ENCODE assay signal across 8 mouse cellular contexts in the genomic region with DNA sequence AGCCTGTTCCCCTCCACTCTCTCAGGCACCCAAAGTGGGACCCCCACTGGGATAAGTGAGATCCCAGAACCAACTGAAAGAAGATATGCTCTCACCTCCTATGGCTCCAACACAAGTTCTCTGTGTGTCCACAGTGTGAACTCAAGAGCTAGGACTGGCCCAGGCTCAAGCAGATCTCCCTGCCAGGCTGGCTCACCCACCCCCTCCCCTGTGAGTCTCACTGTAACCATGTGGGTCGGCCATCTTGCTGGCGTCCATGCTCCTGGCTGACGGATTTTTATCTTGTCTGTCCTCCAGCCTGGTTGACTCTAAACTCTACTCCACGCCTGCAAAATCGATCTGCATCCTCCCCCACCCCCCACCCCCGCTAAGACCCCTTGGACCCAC. TPM values are rescaled to one million over a fixed set of nuclear protein-coding genes. Genes with fewer than 3 reads are reported as not detected.
DNase-seq lines count a peak whose midpoint lies in the region; TF ChIP-seq lines count a peak whose summit lies in the region.

No protein-coding gene starts in this region.

- H3K4me3 ChIP-seq in layer of hippocampus, adult 2 months: peak overlapping the region; percentile 22; the same call in 1 of the 2 replicates

- DNase-seq in cerebellum, adult 11-12 months: peak; percentile 22
- no peak for DNase-seq in cerebellum, adult 11 months
- DNase-seq in layer of hippocampus, adult 2 months (ENCODE audit: low spot score in 2 of 2): no peak
- DNase-seq in layer of hippocampus, adult 11-12 months (ENCODE audit: low spot score): no peak
- DNase-seq in cerebellum, adult 9-11 months: peak; percentile 28
- peak; percentile 53 for DNase-seq in lung, postnatal 10 days
- no peak for DNase-seq in ovary, adult 18-20 months (ENCODE audit: low spot score)
- DNase-seq in frontal cortex, postnatal 25 days (ENCODE audit: low spot score in 2 of 2): no peak

- H3K27ac ChIP-seq in layer of hippocampus, adult 2 months: peak overlapping the region; percentile 81; the same call in 1 of the 2 replicates

- TF ChIP-seq CTCF in layer of hippocampus, adult 2 months (conservative IDR thresholded peaks at IDR 0.05): no peak

RNA-seq across cellular contexts. Expression of a gene that starts 36.1 kb away (rescaled TPM):
- total RNA-seq in layer of hippocampus, adult 2 months (2021): 1 to 10 TPM in 1 of 2 experiments, under 1 TPM in 1; 0.88 to 1.2 TPM

RNA-seq across cellular contexts. Expression of a gene that starts 49.9 kb away (rescaled TPM):
- 10 to 100 TPM; 58.7 to 59.4 TPM for total RNA-seq in layer of hippocampus, adult 2 months (2021)

Comparison
In these comparisons a context has a peak if more than half of its experiments do, and no peak if none do; other contexts are left out.
1. DNase-seq: peak in cerebellum, adult 11-12 months (single experiment), cerebellum, adult 9-11 months (single experiment) and lung, postnatal 10 days (single experiment); none in cerebellum, adult 11 months (single experiment), layer of hippocampus, adult 2 months (0 of 2), layer of hippocampus, adult 11-12 months (single experiment), ovary, adult 18-20 months (single experiment) and frontal cortex, postnatal 25 days (0 of 2).